Mouse (Mus musculus): ENCODE results near the gene Hdac7.

DNA sequence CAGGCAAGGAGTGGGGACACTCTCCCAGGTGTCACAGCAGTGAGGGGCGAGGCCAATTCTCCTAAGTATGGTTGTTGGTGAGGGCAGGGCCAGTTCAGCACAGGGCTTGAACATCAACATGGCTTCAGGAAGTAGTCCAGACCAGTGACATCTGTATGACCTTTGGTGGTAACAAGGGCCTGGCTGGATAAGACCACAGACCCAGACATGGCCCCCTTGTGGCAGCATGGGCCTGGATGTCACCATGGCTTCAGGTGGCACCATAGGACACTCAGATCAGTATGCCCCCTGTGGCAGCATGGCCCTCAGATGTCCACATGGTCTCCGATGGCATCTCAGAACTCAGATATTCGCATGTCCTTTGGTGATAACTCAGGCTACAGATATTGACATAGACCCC is 8.0 kb upstream of the Hdac7 start:
- TF ChIP-seq CTCF (IDR thresholded peaks at IDR 0.05; ENCODE audit: insufficient read depth, low read depth, low read length) = no peak
- TF ChIP-seq POLR2A (IDR thresholded peaks at IDR 0.05; ENCODE audit: insufficient read depth, low read depth, low read length) = no peak

Measured in olfactory bulb, adult 2 months (tissue).